Comparison of ENCODE assay signal across 11 mouse cellular contexts in genomic region chr14:19867286-19867935, GRCm38 (mm10). TPM values are rescaled to one million over a fixed set of nuclear protein-coding genes. Genes with fewer than 3 reads are reported as not detected.
DNase-seq lines count a peak whose midpoint lies in the region; ATAC-seq and TF ChIP-seq lines count a peak whose summit lies in the region.
"Had no signal": no experiment of that assay in that cellular context is flagged by ENCODE, and none has a peak within 500 bp of the region (broad histone marks: within the 10 kb centered on the region; RNA-seq: fewer than 3 reads in every experiment).

No protein-coding gene starts in this region.

- no peak for TF ChIP-seq POLR2A in liver, adult 2 months (IDR thresholded peaks at IDR 0.05; ENCODE audit: extremely low read depth, insufficient read depth, low read length)

- H3K9ac ChIP-seq in liver, adult 2 months (ENCODE audit: low read depth, low read length) = no peak overlapping the region
- H3K9ac ChIP-seq in liver, postnatal 0 days (replicated peaks) = no peak overlapping the region
- H3K9ac ChIP-seq in kidney, embryonic 16.5 days (replicated peaks; ENCODE audit: low read length) = no peak overlapping the region
- H3K9ac ChIP-seq: liver, embryonic 13.5 days; midbrain, embryonic 13.5 days had no signal

- no peak for ATAC-seq in liver, postnatal 0 days
- ATAC-seq in kidney, embryonic 16.5 days (ENCODE audit: low FRiP score, low TSS enrichment) = peak; percentile 75

- no peak overlapping the region for H3K4me3 ChIP-seq in liver, adult 2 months (ENCODE audit: insufficient read depth, low read depth, low read length)
- H3K4me3 ChIP-seq in liver, postnatal 0 days (ENCODE audit: low read depth, low read length) = no peak overlapping the region
- H3K4me3 ChIP-seq in kidney, embryonic 16.5 days (ENCODE audit: low read length) = no peak overlapping the region
- H3K4me3 ChIP-seq: embryonic facial prominence, embryonic 10.5 days; liver, embryonic 13.5 days; midbrain, embryonic 13.5 days had no signal

- H3K27ac ChIP-seq in liver, adult 2 months (replicated peaks; ENCODE audit: insufficient read depth, low read depth, low read length) = no peak overlapping the region
- H3K27ac ChIP-seq in liver, postnatal 0 days (ENCODE audit: low read depth) = no peak overlapping the region
- H3K27ac ChIP-seq in kidney, embryonic 16.5 days (ENCODE audit: low read length) = peak overlapping the region; percentile 34; the same call in 1 of the 2 replicates
- H3K27ac ChIP-seq: embryonic facial prominence, embryonic 10.5 days; liver, embryonic 13.5 days had no signal

- 65% methylated on average over 5 of the region's 5 CpGs for WGBS in liver, adult 2 months
- 51% methylated on average over 5 of the region's 5 CpGs for WGBS in liver, postnatal 0 days (ENCODE audit: insufficient replicate concordance)
- WGBS in kidney, embryonic 16.5 days = 35% methylated on average over 5 of the region's 5 CpGs

- no peaks in the 10 kb centered on the region for H3K79me2 ChIP-seq in liver, adult 2 months (ENCODE audit: control insufficient read depth, insufficient read depth, low read length)

- H3K27me3 ChIP-seq in liver, adult 2 months (ENCODE audit: control insufficient read depth, insufficient read depth, low read length) = no peaks in the 10 kb centered on the region
- H3K27me3 ChIP-seq in liver, postnatal 0 days (ENCODE audit: insufficient read depth, low read length) = no peaks in the 10 kb centered on the region
- no peaks in the 10 kb centered on the region for H3K27me3 ChIP-seq in kidney, embryonic 16.5 days (ENCODE audit: insufficient read depth, low read length)
- H3K27me3 ChIP-seq: liver, embryonic 13.5 days; midbrain, embryonic 13.5 days had no signal

- no peak for TF ChIP-seq CTCF in liver, adult 2 months (IDR thresholded peaks at IDR 0.05; ENCODE audit: low read depth, low read length)
- TF ChIP-seq CTCF in liver, postnatal 0 days (IDR thresholded peaks at IDR 0.05; ENCODE audit: low read depth) = no peak

- peak; percentile 16 for DNase-seq in liver, adult 2 months (ENCODE audit: extremely low read depth, low read depth, low spot score)
- DNase-seq in liver, postnatal 0 days = no peak
- DNase-seq in adrenal gland, postnatal 14 days = peak; percentile 34
- DNase-seq in lung, postnatal 25 days (ENCODE audit: low spot score) = peak; percentile 31
- DNase-seq in layer of hippocampus, adult 8-10 months (ENCODE audit: low spot score in 2 of 2) = no peak
- DNase-seq in urinary bladder, postnatal 25 days (ENCODE audit: low spot score) = no peak
- DNase-seq: cerebellum, adult 2 months; liver, embryonic 13.5 days had no signal

- no peak overlapping the region for H3K4me2 ChIP-seq in liver, postnatal 0 days (ENCODE audit: low read depth, low read length)
- no peak overlapping the region for H3K4me2 ChIP-seq in kidney, embryonic 16.5 days (replicated peaks; ENCODE audit: low read depth, low read length)
- H3K4me2 ChIP-seq: liver, embryonic 13.5 days; midbrain, embryonic 13.5 days had no signal

- no peaks in the 10 kb centered on the region for H3K4me1 ChIP-seq in liver, adult 2 months (ENCODE audit: control insufficient read depth, insufficient read depth, low read length)
- no peaks in the 10 kb centered on the region for H3K4me1 ChIP-seq in liver, postnatal 0 days (ENCODE audit: insufficient read depth)
- H3K4me1 ChIP-seq in kidney, embryonic 16.5 days (ENCODE audit: insufficient read depth, low read length) = peaks cover 11% of the 10 kb centered on the region; the same call in 1 of the 2 replicates

- H3K9me3 ChIP-seq in liver, postnatal 0 days (ENCODE audit: low read length) = no peaks in the 10 kb centered on the region
- H3K9me3 ChIP-seq in kidney, embryonic 16.5 days (ENCODE audit: low read length) = no peaks in the 10 kb centered on the region
- H3K9me3 ChIP-seq: embryonic facial prominence, embryonic 10.5 days; liver, embryonic 13.5 days; midbrain, embryonic 13.5 days had no signal

- H3K36me3 ChIP-seq in liver, adult 2 months (ENCODE audit: control insufficient read depth, insufficient read depth, low read length) = no peaks in the 10 kb centered on the region
- no peaks in the 10 kb centered on the region for H3K36me3 ChIP-seq in liver, postnatal 0 days (replicated peaks; ENCODE audit: insufficient read depth, low read length)
- H3K36me3 ChIP-seq in kidney, embryonic 16.5 days (ENCODE audit: insufficient read depth, low read length) = no peaks in the 10 kb centered on the region
- H3K36me3 ChIP-seq: embryonic facial prominence, embryonic 10.5 days; liver, embryonic 13.5 days had no signal

- TF ChIP-seq EP300 in liver, postnatal 0 days (IDR thresholded peaks at IDR 0.05; ENCODE audit: low read depth) = no peak

RNA-seq across cellular contexts. Expression of gene Rtraf, which starts 43.8 kb away (rescaled TPM):
- 82.1 and 87.2 TPM in 2 replicates for total RNA-seq in liver, adult 2 months (2014; rRNA removed)
- polyA plus RNA-seq in liver, adult 2 months (2012; rRNA removed) = 15.9 and 21.8 TPM in 2 replicates
- polyA plus RNA-seq in liver, postnatal 0 days (2015; fragmentation: Nextera tagmentation; extraction: Ambion mirVana) = 100 and 106 TPM in 2 replicates
- total RNA-seq in adrenal gland, postnatal 14 days (2021) = 71.3 and 75.4 TPM in 2 replicates
- polyA plus RNA-seq in kidney, embryonic 16.5 days (2015; fragmentation: Nextera tagmentation; extraction: Ambion mirVana) = 193 and 195 TPM in 2 replicates
- total RNA-seq in layer of hippocampus, adult 8-10 months (2022) = 10 to 100 TPM; 50.4 to 57.2 (median 54.8) TPM

Comparison
In these comparisons a context has a peak if more than half of its experiments do, and no peak if none do; other contexts are left out.
1. DNase-seq: peak in liver, adult 2 months (single experiment), adrenal gland, postnatal 14 days (single experiment) and lung, postnatal 25 days (single experiment); none in liver, postnatal 0 days (single experiment), layer of hippocampus, adult 8-10 months (0 of 2) and urinary bladder, postnatal 25 days (single experiment).